Comparison of ENCODE assay signal across 12 mouse cellular contexts in genomic region chr11:86973255-86973654, GRCm38 (mm10). TPM values are rescaled to one million over a fixed set of nuclear protein-coding genes. Genes with fewer than 3 reads are reported as not detected.
A peak's percentile ranks its signal among the peaks of the same experiment; 100 is the strongest.
DNase-seq lines count a peak whose midpoint lies in the region; ATAC-seq and TF ChIP-seq lines count a peak whose summit lies in the region.
"Had no signal": no experiment of that assay in that cellular context is flagged by ENCODE, and none has a peak within 500 bp of the region (broad histone marks: within the 10 kb centered on the region; RNA-seq: fewer than 3 reads in every experiment).

No protein-coding gene starts in this region.

- TF ChIP-seq POLR2A in olfactory bulb, adult 2 months (IDR thresholded peaks at IDR 0.05; ENCODE audit: insufficient read depth, low read depth, low read length), result no peak

- no peaks in the 10 kb centered on the region for H3K9me3 ChIP-seq in heart, embryonic 13.5 days
- H3K9me3 ChIP-seq in liver, embryonic 16.5 days (replicated peaks; ENCODE audit: control insufficient read depth, low read length), result no peaks in the 10 kb centered on the region
- H3K9me3 ChIP-seq in limb, embryonic 10.5 days (replicated peaks), result no peaks in the 10 kb centered on the region

- WGBS in heart, embryonic 13.5 days, result 71% methylated on average over 5 of the region's 5 CpGs
- 57% methylated on average over 5 of the region's 5 CpGs for WGBS in liver, embryonic 16.5 days (ENCODE audit: insufficient replicate concordance)
- 70% methylated on average over 5 of the region's 5 CpGs for WGBS in limb, embryonic 10.5 days
- WGBS in olfactory bulb, adult 2 months, result 55% methylated on average over 5 of the region's 5 CpGs

- DNase-seq in heart, postnatal 14 days, result no peak
- DNase-seq in liver, result no peak
- no peak for DNase-seq in limb, embryonic 10.5 days (ENCODE audit: low spot score)
- DNase-seq in cerebellum, postnatal 25 days, result no peak
- DNase-seq: cerebellum, adult 11-12 months; thymus, postnatal 14 days had no signal

- TF ChIP-seq CTCF in olfactory bulb, adult 2 months (IDR thresholded peaks at IDR 0.05; ENCODE audit: insufficient read depth, low read depth, low read length), result no peak

- H3K36me3 ChIP-seq in heart, embryonic 13.5 days, result peaks cover 74% of the 10 kb centered on the region
- no peaks in the 10 kb centered on the region for H3K36me3 ChIP-seq in liver, embryonic 16.5 days (ENCODE audit: control insufficient read depth, insufficient read depth)
- H3K36me3 ChIP-seq in limb, embryonic 10.5 days, result peaks cover 6% of the 10 kb centered on the region

- intact Hi-C loops in heart, postnatal 14 days (cut with DNase I), result no loop called here

- no peaks in the 10 kb centered on the region for H3K27me3 ChIP-seq in heart, embryonic 13.5 days (replicated peaks)
- no peaks in the 10 kb centered on the region for H3K27me3 ChIP-seq in liver, embryonic 16.5 days (ENCODE audit: control insufficient read depth, insufficient read depth, low read depth, low read length)
- H3K27me3 ChIP-seq in limb, embryonic 10.5 days (ENCODE audit: low read depth, poor library complexity, severe bottlenecking), result no peaks in the 10 kb centered on the region

- H3K4me1 ChIP-seq in heart, embryonic 13.5 days, result peaks cover 50% of the 10 kb centered on the region
- H3K4me1 ChIP-seq in liver, embryonic 16.5 days (ENCODE audit: control insufficient read depth, low read depth, low read length), result peaks cover 3% of the 10 kb centered on the region
- H3K4me1 ChIP-seq in limb, embryonic 10.5 days, result peaks cover 60% of the 10 kb centered on the region
- peaks cover 26% of the 10 kb centered on the region for H3K4me1 ChIP-seq in olfactory bulb, adult 2 months (ENCODE audit: control insufficient read depth, insufficient read depth, low read length)

- no peak overlapping the region for H3K4me2 ChIP-seq in heart, embryonic 13.5 days
- no peak overlapping the region for H3K4me2 ChIP-seq in liver, embryonic 16.5 days (ENCODE audit: low read depth, low read length)
- H3K4me2 ChIP-seq: heart, embryonic 11.5 days; hindbrain, embryonic 14.5 days had no signal

- no peak for ATAC-seq in heart, embryonic 13.5 days (ENCODE audit: extremely low read depth, insufficient number of reproducible peaks, low FRiP score, low TSS enrichment)
- peak; percentile 67; the same call in 1 of the 2 replicates for ATAC-seq in liver, embryonic 16.5 days (ENCODE audit: low read depth)
- ATAC-seq: lung, postnatal 0 days had no signal

- H3K27ac ChIP-seq in heart, embryonic 13.5 days (replicated peaks), result 0 out of 2 replicates have a peak overlapping the region, but pooled peaks have one; percentile 24
- H3K27ac ChIP-seq in liver, embryonic 16.5 days (ENCODE audit: low read length), result no peak overlapping the region
- peak overlapping the region; percentile 57; the same call in 1 of the 2 replicates for H3K27ac ChIP-seq in limb, embryonic 10.5 days
- H3K27ac ChIP-seq in olfactory bulb, adult 2 months (ENCODE audit: insufficient read depth, low read depth, low read length), result 0 out of 2 replicates have a peak overlapping the region, but pooled peaks have one; percentile 54
- H3K27ac ChIP-seq: hindbrain, embryonic 14.5 days had no signal

- H3K9ac ChIP-seq in heart, embryonic 13.5 days, result 0 out of 2 replicates have a peak overlapping the region, but pooled peaks have one; percentile 45
- H3K9ac ChIP-seq in liver, embryonic 16.5 days (ENCODE audit: low read depth, low read length), result no peak overlapping the region
- H3K9ac ChIP-seq: hindbrain, embryonic 14.5 days had no signal

- H3K4me3 ChIP-seq in heart, embryonic 13.5 days, result no peak overlapping the region
- H3K4me3 ChIP-seq in liver, embryonic 16.5 days (ENCODE audit: low read depth, low read length), result no peak overlapping the region
- H3K4me3 ChIP-seq in limb, embryonic 10.5 days, result no peak overlapping the region
- H3K4me3 ChIP-seq in olfactory bulb, adult 2 months (ENCODE audit: insufficient read depth, low read depth, low read length), result no peak overlapping the region

RNA-seq across cellular contexts. Expression of gene Ypel2, which starts 20.3 kb away (rescaled TPM):
- 18.1 and 20.0 TPM in 2 replicates for polyA plus RNA-seq in heart, embryonic 13.5 days (2015; fragmentation: Nextera tagmentation; extraction: Ambion mirVana)
- total RNA-seq in heart, postnatal 14 days (2021), result 10 to 100 TPM; 24.7 to 24.8 TPM
- polyA plus RNA-seq in liver, embryonic 16.5 days (2015; fragmentation: Nextera tagmentation; extraction: Ambion mirVana), result 1.8 and 2.4 TPM in 2 replicates
- polyA plus RNA-seq in limb, embryonic 10.5 days (2016; fragmentation: Nextera tagmentation; extraction: Ambion mirVana), result 3.0 and 5.5 TPM in 2 replicates
- not detected in 2 replicates for polyA plus RNA-seq in olfactory bulb, adult 2 months (2012; ENCODE audit: insufficient read depth, insufficient read length, low replicate concordance, missing spikeins)
